Mouse (Mus musculus): Measurements from ENCODE around the gene Ctnnb1. TPM values are rescaled to one million over a fixed set of nuclear protein-coding genes. Genes with fewer than 3 reads are reported as not detected.

The Ctnnb1 gene
- total RNA-seq, 2 experiments from 2014 or later: 452 to 506 TPM

- DNase-seq (ENCODE audit: extremely low spot score in 1 of 2, low spot score in 2 of 2): no peak
- Histone ChIP-seq H3K27ac (no peak overlapping the region), H3K4me3 (no peak overlapping the region)
- no peak for TF ChIP-seq CTCF (IDR thresholded peaks at IDR 0.05)
- intact Hi-C loops (cut with DNase I): no loop called here
These were observed 15.2 kb downstream of the Ctnnb1 start for GRCm38 (mm10) chr9:120944211-120944610.

GRCm38 (mm10) chr9:120946131-120946530 lies 17.1 kb downstream of the Ctnnb1 start:
- TF ChIP-seq CTCF (IDR thresholded peaks at IDR 0.05): no peak
- DNase-seq (ENCODE audit: extremely low spot score in 1 of 2, low spot score in 2 of 2): no peak
- no peak overlapping the region for H3K27ac ChIP-seq
- intact Hi-C loops (cut with DNase I): no loop called here
- no peak overlapping the region for H3K4me3 ChIP-seq

- intact Hi-C loops (cut with DNase I): no loop called here
- Histone ChIP-seq H3K4me3 (no peak overlapping the region), H3K27ac (no peak overlapping the region)
- TF ChIP-seq CTCF (IDR thresholded peaks at IDR 0.05): no peak
- DNase-seq (ENCODE audit: extremely low spot score in 1 of 2, low spot score in 2 of 2): no peak
These were observed 19.8 kb downstream of the Ctnnb1 start for GRCm38 (mm10) chr9:120948832-120949231.

- DNase-seq (ENCODE audit: extremely low spot score in 1 of 2, low spot score in 2 of 2): no peak
- Histone ChIP-seq H3K27ac (no peak overlapping the region), H3K4me3 (no peak overlapping the region)
- intact Hi-C loops (cut with DNase I): loop anchor here (5.0 kb wide), 1 partner anchor 292 kb away; no protein-coding TSS in a partner anchor
- no peak for TF ChIP-seq CTCF (IDR thresholded peaks at IDR 0.05)
These were observed 21.7 kb downstream of the Ctnnb1 start for GRCm38 (mm10) chr9:120950761-120951160.

- Histone ChIP-seq H3K4me3 (no peak overlapping the region), H3K27ac (no peak overlapping the region)
- TF ChIP-seq CTCF (IDR thresholded peaks at IDR 0.05): no peak
- intact Hi-C loops (cut with DNase I): loop anchor here (5.0 kb wide), 1 partner anchor 290 kb away; no protein-coding TSS in a partner anchor
- no peak for DNase-seq (ENCODE audit: extremely low spot score in 1 of 2, low spot score in 2 of 2)
These were observed 22.9 kb downstream of the Ctnnb1 start for GRCm38 (mm10) chr9:120951947-120952346.

- intact Hi-C loops (cut with DNase I): no loop called here
- no peak overlapping the region for H3K27ac ChIP-seq
- H3K4me3 ChIP-seq: no peak overlapping the region
- no peak for DNase-seq (ENCODE audit: extremely low spot score in 1 of 2, low spot score in 2 of 2)
- TF ChIP-seq CTCF (IDR thresholded peaks at IDR 0.05): no peak
These were observed 29.0 kb downstream of the Ctnnb1 start for GRCm38 (mm10) chr9:120958051-120958450.

- no peak for DNase-seq (ENCODE audit: extremely low spot score in 1 of 2, low spot score in 2 of 2)
- Histone ChIP-seq H3K27ac (peak overlapping the region; percentile 17; the same call in 1 of the 2 replicates), H3K4me3 (no peak overlapping the region)
- TF ChIP-seq CTCF (IDR thresholded peaks at IDR 0.05): no peak
- intact Hi-C loops (cut with DNase I): no loop called here
These were observed 29.5 kb downstream of the Ctnnb1 start for GRCm38 (mm10) chr9:120958560-120958959.

- no peak for TF ChIP-seq CTCF (IDR thresholded peaks at IDR 0.05)
- Histone ChIP-seq H3K27ac (peak overlapping the region; percentile 17; the same call in 1 of the 2 replicates), H3K4me3 (no peak overlapping the region)
- no peak for DNase-seq (ENCODE audit: extremely low spot score in 1 of 2, low spot score in 2 of 2)
- intact Hi-C loops (cut with DNase I): no loop called here
These were observed 30.2 kb downstream of the Ctnnb1 start for GRCm38 (mm10) chr9:120959225-120959624.

GRCm38 (mm10) chr9:120960611-120961010 lies 31.6 kb downstream of the Ctnnb1 start:
- intact Hi-C loops (cut with DNase I): no loop called here
- no peak for DNase-seq (ENCODE audit: extremely low spot score in 1 of 2, low spot score in 2 of 2)
- H3K27ac ChIP-seq: 0 out of 2 replicates have a peak overlapping the region, but pooled peaks have one; percentile 11
- no peak for TF ChIP-seq CTCF (IDR thresholded peaks at IDR 0.05)
- no peak overlapping the region for H3K4me3 ChIP-seq

GRCm38 (mm10) chr9:120961466-120961865 lies 32.5 kb downstream of the Ctnnb1 start:
- DNase-seq (ENCODE audit: extremely low spot score in 1 of 2, low spot score in 2 of 2): no peak
- intact Hi-C loops (cut with DNase I): no loop called here
- Histone ChIP-seq H3K4me3 (no peak overlapping the region), H3K27ac (peak overlapping the region; percentile 54)
- no peak for TF ChIP-seq CTCF (IDR thresholded peaks at IDR 0.05)

GRCm38 (mm10) chr9:120961969-120962700 lies 33.1 kb downstream of the Ctnnb1 start:
- no peak for DNase-seq (ENCODE audit: extremely low spot score in 1 of 2, low spot score in 2 of 2)
- H3K4me3 ChIP-seq: no peak overlapping the region
- peak overlapping the region; percentile 54 for H3K27ac ChIP-seq
- no peak for TF ChIP-seq CTCF (IDR thresholded peaks at IDR 0.05)
- intact Hi-C loops (cut with DNase I): no loop called here

GRCm38 (mm10) chr9:120963104-120963503 lies 34.1 kb downstream of the Ctnnb1 start:
- no peak for DNase-seq (ENCODE audit: extremely low spot score in 1 of 2, low spot score in 2 of 2)
- H3K4me3 ChIP-seq: no peak overlapping the region
- no peak for TF ChIP-seq CTCF (IDR thresholded peaks at IDR 0.05)
- no peak overlapping the region for H3K27ac ChIP-seq
- intact Hi-C loops (cut with DNase I): no loop called here

- Histone ChIP-seq H3K4me3 (no peak overlapping the region), H3K27ac (no peak overlapping the region)
- no peak for TF ChIP-seq CTCF (IDR thresholded peaks at IDR 0.05)
- DNase-seq (ENCODE audit: extremely low spot score in 1 of 2, low spot score in 2 of 2): no peak
- intact Hi-C loops (cut with DNase I): no loop called here
These were observed 34.7 kb downstream of the Ctnnb1 start for GRCm38 (mm10) chr9:120963720-120964119.

All from left cerebral cortex, adult 2 months (tissue).